Mouse (Mus musculus) olfactory bulb, adult 2 months (tissue): ENCODE data around the gene Trappc2l. TPM values are rescaled to one million over a fixed set of nuclear protein-coding genes. Genes with fewer than 3 reads are reported as not detected.

Experiments
- H3K27ac ChIP-seq: fragments of 200-500 bp; 2 replicates; pipeline ENCODE4 v1.5.1; 2012; ENCODE audit warnings: low read depth, low read length; ENCODE audit not compliant: insufficient read depth
- H3K4me1 ChIP-seq: fragments of 200-500 bp; 2 replicates; pipeline ENCODE4 v1.6.1; 2012; ENCODE audit warnings: low read length; ENCODE audit not compliant: control insufficient read depth, insufficient read depth
- H3K4me3 ChIP-seq: fragments of 200-500 bp; 2 replicates; pipeline ENCODE4 v1.5.1; 2012; ENCODE audit warnings: mild to moderate bottlenecking, low read depth, low read length, moderate library complexity; ENCODE audit not compliant: insufficient read depth
- CTCF ChIP-seq: fragments of 200-500 bp; IDR thresholded peaks from 2 replicates; pipeline ENCODE4 v1.5.1; 2012; ENCODE audit warnings: low read depth, mild to moderate bottlenecking, low read length, moderate library complexity; ENCODE audit not compliant: insufficient read depth
- POLR2A ChIP-seq: fragments of 200-500 bp; IDR thresholded peaks from 2 replicates; pipeline ENCODE4 v1.6.1; 2012; ENCODE audit warnings: mild to moderate bottlenecking, low read depth, low read length, moderate library complexity; ENCODE audit not compliant: insufficient read depth
- WGBS: fragments of 180-500 bp; shearing (Covaris S2); methylation state at CpG from one replicate; pipeline ENCODE4 v1.1.7; 2018; 5-methylcytosine and 5-hydroxymethylcytosine counted together
- polyA plus RNA-seq: library from polyadenylated mRNA; stranded (reverse); fragments of >200 nt; gene quantifications from 2 replicates; pipeline ENCODE4 v1.2.4, GENCODE M21; 2012; ENCODE audit warnings: low replicate concordance; ENCODE audit not compliant: missing spikeins, insufficient read depth, insufficient read length

The Trappc2l gene
- polyA plus RNA-seq, 1 experiment, result not detected

DNA sequence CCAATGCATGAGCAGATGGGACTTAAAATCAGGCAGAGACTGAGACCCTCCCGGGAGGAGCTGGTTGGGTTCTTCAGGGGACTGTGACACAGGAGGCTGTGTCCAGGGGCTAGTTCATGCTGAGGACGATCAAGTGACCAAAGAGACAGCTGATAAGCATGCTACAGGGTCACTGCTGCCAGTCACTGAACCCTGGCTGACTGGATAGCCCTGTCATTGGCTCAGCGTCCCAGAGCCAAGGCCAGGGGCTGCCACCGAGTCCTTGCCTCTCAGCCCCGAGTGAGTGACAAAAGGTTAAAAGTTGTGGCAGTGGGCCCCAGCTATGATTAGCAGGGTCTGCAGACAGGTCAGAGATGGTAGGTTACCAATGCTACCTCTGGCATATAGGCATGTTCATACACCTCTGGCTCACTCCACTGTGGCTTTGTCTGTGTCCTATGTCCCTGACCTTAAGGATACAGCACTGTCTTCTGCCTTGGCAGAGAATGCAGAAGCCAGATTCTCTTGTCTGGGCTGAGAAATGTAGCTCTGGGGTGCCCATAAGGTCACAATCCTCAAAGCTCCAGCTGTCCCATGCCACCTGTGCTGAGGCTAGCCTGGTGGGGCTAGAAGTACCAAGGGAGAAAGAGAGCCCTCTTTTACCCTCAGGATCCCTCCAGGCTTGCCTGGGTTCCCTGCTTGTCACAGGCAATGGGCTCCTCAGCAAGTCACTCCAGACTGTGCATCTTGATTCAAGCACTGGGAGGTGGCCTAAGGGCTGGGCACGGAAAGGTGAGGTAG lies 32.9 kb downstream of the Trappc2l start:
- peaks cover 36% of the 10 kb centered on the region for H3K4me1 ChIP-seq
- no peak for TF ChIP-seq POLR2A
- no peak for TF ChIP-seq CTCF
- WGBS, result 91% methylated on average over 6 of the region's 6 CpGs
- H3K27ac ChIP-seq, result no peak overlapping the region
- no peak overlapping the region for H3K4me3 ChIP-seq

DNA sequence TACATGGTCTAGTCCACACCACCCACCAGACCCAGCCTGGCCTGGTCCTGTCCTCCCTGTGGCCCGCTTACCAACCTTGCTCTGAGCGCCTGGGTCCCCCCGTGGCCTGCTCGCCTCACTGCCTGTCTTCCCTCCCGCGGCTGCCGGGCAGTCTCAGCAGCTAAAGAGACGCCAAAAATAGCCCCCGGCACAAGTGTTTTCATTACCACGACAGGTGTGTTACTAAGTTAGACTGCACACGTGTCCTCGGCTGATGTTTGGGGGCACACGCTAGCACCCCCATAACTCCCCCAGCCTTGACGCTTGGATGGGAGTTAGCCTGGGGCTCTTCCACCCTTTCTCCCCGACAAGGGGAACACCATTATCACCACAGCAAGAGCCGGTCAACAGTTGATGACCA lies 34.9 kb downstream of the Trappc2l start:
- H3K27ac ChIP-seq, result no peak overlapping the region
- H3K4me1 ChIP-seq, result peaks cover 18% of the 10 kb centered on the region
- WGBS, result 86% methylated on average over 16 of the region's 16 CpGs
- no peak overlapping the region for H3K4me3 ChIP-seq
- TF ChIP-seq POLR2A, result no peak
- TF ChIP-seq CTCF, result no peak

DNA sequence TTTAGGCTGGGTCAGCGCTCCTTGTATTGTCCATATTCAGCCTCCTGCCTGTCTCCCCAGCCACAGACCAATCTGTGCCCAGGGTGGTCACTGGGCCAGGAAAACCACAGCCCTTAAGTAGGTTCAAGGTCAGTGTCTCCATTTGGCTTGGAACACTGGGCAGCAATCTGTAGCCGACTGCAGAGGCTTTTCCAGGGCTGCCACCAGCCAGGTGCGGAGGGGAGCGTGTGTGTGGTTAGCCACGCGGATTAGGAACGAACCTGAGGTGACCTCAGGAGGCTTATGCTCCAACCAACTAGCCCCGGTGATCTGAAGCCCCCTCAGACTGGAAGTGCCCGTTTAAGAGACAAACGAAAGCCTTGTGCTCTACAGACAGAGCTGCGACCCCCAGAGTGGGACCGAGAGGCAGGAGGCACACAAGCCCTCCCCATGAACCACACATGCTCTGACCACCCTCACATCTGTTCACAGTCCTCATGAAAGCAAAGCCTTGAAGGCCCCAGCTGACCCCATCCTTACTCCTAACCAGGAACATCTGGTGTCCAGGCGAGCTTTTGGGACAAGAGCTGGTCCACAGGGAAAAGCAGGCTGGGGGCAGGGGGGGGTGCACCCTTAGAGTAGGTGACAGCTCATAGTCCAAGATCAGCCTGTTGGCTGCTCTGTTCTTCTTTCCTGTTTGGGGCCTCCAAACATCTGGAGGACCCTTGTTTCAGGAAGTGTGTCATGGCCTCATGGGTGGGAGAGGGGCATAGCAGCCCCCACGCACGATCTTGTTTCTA lies 36.9 kb downstream of the Trappc2l start:
- no peak overlapping the region for H3K27ac ChIP-seq
- no peaks in the 10 kb centered on the region for H3K4me1 ChIP-seq
- 93% methylated on average over 15 of the region's 15 CpGs for WGBS
- TF ChIP-seq CTCF (no peak), POLR2A (no peak)
- no peak overlapping the region for H3K4me3 ChIP-seq

DNA sequence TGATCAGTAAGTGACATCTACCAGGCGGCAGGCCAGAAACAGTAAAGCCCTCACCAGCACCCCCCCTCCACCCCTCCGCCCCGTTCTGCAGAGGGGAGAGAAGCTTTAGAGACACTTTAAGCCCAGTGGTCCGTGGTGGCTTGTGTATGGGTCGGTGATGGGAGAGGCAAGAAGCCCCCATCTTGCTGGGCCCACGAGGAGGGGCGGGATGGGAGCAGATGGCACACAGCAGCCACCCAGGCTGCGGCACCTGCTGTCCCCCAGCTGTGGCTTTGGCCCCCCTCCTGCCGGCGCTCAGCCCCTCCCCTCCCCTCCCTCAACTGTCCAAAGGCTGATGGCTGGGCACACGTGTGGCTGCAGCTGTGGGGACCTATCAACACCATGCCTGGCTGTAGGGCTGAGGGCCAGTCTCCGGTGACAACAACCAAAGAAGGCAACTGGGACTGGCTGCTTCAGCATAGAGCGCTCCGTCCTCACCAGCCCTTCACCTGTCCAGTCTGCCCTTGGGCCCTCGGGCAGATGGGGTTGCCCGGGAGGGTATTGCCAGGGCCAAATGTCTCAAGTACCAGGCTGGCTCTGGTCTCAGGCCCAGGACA lies 40.0 kb downstream of the Trappc2l start:
- WGBS, result 72% methylated on average over 16 of the region's 16 CpGs
- no peak overlapping the region for H3K27ac ChIP-seq
- H3K4me3 ChIP-seq, result no peak overlapping the region
- H3K4me1 ChIP-seq, result peaks cover 3% of the 10 kb centered on the region; the same call in 1 of the 2 replicates
- no peak for TF ChIP-seq CTCF

DNA sequence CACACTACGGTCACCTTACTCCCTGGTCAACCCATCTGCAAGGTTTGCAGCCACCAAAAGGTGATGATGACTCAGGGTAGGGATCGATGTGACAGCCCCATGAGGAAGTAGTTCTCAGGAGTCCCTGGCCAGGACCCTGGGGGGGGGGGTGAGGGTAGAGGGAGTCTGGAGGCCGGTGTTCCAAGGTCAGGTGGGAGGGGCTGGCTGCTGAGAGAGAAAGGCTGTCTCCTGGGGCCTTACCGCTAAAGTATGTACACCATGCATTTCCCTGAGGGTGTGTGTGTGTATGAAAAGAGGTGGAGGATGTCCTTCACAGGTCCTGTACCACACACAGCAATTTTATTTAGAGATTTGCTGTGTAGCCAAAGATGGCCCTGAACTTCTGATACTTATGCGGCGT lies 41.2 kb downstream of the Trappc2l start:
- no peak overlapping the region for H3K4me3 ChIP-seq
- H3K27ac ChIP-seq, result no peak overlapping the region
- WGBS, result 83% methylated on average over 6 of the region's 6 CpGs
- H3K4me1 ChIP-seq, result peaks cover 3% of the 10 kb centered on the region; the same call in 1 of the 2 replicates
- no peak for TF ChIP-seq POLR2A
- no peak for TF ChIP-seq CTCF

DNA sequence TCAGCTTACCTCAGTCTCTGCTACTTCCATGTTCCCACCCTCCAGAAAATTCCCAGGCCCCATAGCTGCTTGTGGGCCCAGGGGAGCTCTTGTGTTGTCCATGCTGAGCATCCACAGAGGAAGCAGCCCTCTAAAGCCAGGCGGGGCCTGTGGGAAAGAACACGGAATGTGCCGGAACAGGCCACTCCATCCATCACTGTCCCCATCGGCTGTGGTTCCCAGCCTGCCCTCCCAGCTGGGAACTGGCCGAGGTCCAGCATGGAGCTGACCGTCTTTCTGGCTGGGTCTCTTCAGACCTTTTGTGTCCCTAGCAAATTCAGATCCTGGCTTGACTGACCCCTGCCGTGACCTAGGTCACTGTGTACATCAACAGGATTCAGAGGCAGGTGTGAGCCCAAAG lies 43.3 kb downstream of the Trappc2l start:
- Histone ChIP-seq H3K4me1 (peaks cover 5% of the 10 kb centered on the region; the same call in 1 of the 2 replicates), H3K4me3 (no peak overlapping the region), H3K27ac (no peak overlapping the region)
- WGBS, result 75% methylated on average over 7 of the region's 7 CpGs
- no peak for TF ChIP-seq POLR2A
- no peak for TF ChIP-seq CTCF

DNA sequence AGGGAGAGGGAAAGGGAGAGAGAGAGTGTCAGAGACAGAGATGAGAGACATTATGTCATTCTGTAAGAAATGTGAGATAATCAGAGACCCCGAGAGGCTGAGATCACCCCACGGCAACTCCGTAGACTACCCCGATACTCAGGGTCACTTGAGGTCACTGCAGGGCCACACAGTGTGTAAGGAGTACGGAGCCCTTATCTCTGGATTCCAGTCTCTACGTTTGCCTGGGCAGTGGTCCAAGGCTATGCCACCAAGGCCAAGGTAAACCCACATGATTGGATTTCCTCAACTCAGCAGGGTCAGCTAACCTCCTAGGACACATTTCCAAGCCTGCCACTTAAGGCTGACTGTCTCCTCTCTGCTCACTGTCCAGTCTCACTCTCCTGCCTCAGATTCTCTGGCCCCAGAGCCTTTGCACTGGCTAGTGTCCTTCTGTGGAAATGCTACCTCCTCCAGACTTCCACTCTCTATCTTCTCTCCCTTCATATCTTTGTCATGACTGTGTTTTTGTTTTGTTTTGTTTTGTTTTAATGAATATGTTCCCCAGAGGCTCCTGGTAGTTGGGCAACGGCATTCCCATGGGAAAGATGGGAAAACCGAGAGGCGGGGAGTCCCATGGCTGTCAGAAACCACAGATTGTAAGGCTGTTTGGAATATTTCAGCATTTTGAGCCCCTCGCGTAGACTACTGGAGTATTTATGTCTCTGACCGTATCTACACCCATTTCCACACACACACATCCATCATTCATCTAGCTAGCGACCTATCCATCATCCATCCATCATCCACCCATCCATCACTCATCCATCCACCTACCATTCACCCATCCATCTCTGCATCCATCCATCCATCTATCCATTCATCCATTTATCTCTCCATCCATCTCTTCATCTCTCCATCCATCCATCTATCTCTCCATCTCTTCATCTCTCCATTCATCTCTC lies 44.9 kb downstream of the Trappc2l start:
- WGBS, result 83% methylated on average over 13 of the region's 13 CpGs
- H3K4me1 ChIP-seq, result peaks cover 12% of the 10 kb centered on the region
- H3K27ac ChIP-seq, result no peak overlapping the region
- TF ChIP-seq POLR2A, result no peak
- no peak overlapping the region for H3K4me3 ChIP-seq

DNA sequence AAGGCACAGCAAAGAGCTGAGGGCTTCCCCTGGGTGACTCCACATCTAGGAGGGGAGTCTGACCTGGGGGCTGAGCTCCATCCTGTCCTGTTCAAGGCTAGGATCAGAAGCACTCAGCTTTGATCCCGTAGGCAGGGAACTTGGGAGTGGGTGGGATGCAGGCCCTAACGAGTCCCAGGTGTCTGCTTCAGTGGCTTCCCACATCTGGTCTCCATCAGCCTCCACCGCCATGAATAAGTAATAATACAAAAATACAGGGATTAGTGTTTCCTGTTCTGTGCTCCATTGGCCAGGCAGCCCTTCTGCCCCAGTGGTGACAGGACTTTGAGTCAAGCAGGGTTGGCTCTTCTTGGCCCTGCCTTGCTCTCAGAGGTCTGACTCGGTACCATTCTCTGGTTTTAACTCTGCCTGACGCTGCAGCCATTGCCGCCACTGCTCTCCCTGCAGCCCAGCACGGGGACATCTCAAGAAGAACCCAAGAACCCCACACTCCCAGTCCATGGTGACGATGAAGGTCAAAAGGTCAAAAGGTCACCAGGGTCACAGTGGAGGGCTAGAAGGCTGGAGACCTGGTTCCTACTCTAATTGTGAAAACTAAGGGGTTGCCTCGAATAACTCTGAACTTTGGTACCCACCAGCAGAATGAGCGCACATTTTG lies 46.8 kb downstream of the Trappc2l start:
- Histone ChIP-seq H3K4me1 (peaks cover 18% of the 10 kb centered on the region), H3K4me3 (no peak overlapping the region), H3K27ac (no peak overlapping the region)
- TF ChIP-seq POLR2A (no peak), CTCF (no peak)
- WGBS, result 81% methylated on average over 10 of the region's 10 CpGs
